Comparison of ENCODE assay signal across 26 mouse cellular contexts in the genomic region with DNA sequence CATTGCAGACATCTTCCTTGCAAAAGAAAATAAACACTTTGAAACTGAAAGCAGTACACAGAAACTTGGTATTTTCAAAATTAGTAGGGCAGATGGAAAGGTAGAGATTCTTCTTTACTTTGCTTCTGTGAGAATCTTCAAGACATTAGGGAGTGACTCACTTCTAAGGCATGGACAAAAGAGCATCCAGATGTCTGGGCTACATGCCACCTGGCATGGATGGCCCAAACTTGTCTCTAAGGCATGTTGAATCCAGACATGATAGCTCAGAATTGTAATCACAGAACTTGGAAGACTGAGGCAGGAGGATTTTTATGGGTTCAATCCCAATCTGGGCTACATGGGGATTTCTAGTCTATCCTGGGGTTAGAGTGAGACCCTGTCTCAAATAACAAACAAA. TPM values are rescaled to one million over a fixed set of nuclear protein-coding genes. Genes with fewer than 3 reads are reported as not detected.
DNase-seq lines count a peak whose midpoint lies in the region; TF ChIP-seq lines count a peak whose summit lies in the region.
"Had no signal": no experiment of that assay in that cellular context is flagged by ENCODE, and none has a peak within 500 bp of the region (broad histone marks: within the 10 kb centered on the region; RNA-seq: fewer than 3 reads in every experiment).

No protein-coding gene starts in this region.

- no peaks in the 10 kb centered on the region for H3K36me3 ChIP-seq in C2C12 (ENCODE audit: control insufficient read depth, insufficient read depth)
- H3K36me3 ChIP-seq: embryonic facial prominence, embryonic 10.5 days; G1E; heart, embryonic 15.5 days; hindbrain, embryonic 13.5 days had no signal

- DNase-seq in gastrocnemius, adult 18-20 months (ENCODE audit: low spot score): peak; percentile 6
- peak; percentile 6 for DNase-seq in gastrocnemius, postnatal 25 days
- DNase-seq in kidney, postnatal 25 days: no peak
- no peak for DNase-seq in spleen, adult 12 weeks (ENCODE audit: low spot score)
- DNase-seq in adrenal gland, adult 8-10 months: no peak
- DNase-seq: adrenal gland, adult 2 months; adrenal gland, postnatal 36 days; cerebellum, adult 2 months; cerebellum, postnatal 10 days; forebrain, postnatal 0 days; heart, adult 18-20 months; heart, postnatal 14 days had no signal

- H3K79me2 ChIP-seq in C2C12 (ENCODE audit: control insufficient read depth, insufficient read depth): no peaks in the 10 kb centered on the region

- TF ChIP-seq CTCF in C2C12 (IDR thresholded peaks at IDR 0.05; ENCODE audit: control insufficient read depth, insufficient read depth, insufficient read length): no peak

- no peak overlapping the region for H3ac ChIP-seq in C2C12 (ENCODE audit: control insufficient read depth, insufficient read length, low read depth)

- H3K4me3 ChIP-seq in C2C12 (ENCODE audit: insufficient read depth, poor library complexity, severe bottlenecking): no peak overlapping the region
- H3K4me3 ChIP-seq: embryonic facial prominence, embryonic 10.5 days; forebrain, embryonic 13.5 days; heart, embryonic 15.5 days; hindbrain, embryonic 13.5 days had no signal

- H3K27me3 ChIP-seq in C2C12 (ENCODE audit: control insufficient read depth, insufficient read depth, insufficient read length): no peaks in the 10 kb centered on the region
- H3K27me3 ChIP-seq: forebrain, embryonic 13.5 days; heart, embryonic 15.5 days; hindbrain, embryonic 13.5 days had no signal

- H3K79me3 ChIP-seq in C2C12 (ENCODE audit: low read depth): no peaks in the 10 kb centered on the region

TF ChIP-seq in C2C12, 6 proteins besides CTCF, POLR2A, EP300 and RAD21:
- TF ChIP-seq USF1 (IDR thresholded peaks at IDR 0.05; ENCODE audit: low read depth) (no peak), MYOG (IDR thresholded peaks at IDR 0.05; ENCODE audit: control insufficient read depth, extremely low read depth, insufficient read length) (no peak), MYOD1 (IDR thresholded peaks at IDR 0.05; ENCODE audit: control insufficient read depth, insufficient read length, low read depth) (no peak), FOSL1 (IDR thresholded peaks at IDR 0.05; ENCODE audit: insufficient read depth, low read length, poor library complexity, severe bottlenecking) (peak; percentile 20), MAX (IDR thresholded peaks at IDR 0.05) (no peak), CEBPB (IDR thresholded peaks at IDR 0.05; ENCODE audit: low read depth) (no peak)

RNA-seq across cellular contexts. Expression of a gene that starts 58.4 kb away (rescaled TPM):
- 0.14 TPM for polyA plus RNA-seq in C2C12 (2012; fragmentation: generic; extraction: Trizol)
- total RNA-seq in gastrocnemius, adult 18-20 months (2021): not detected
- not detected for total RNA-seq in gastrocnemius, postnatal 25 days (2021)
- total RNA-seq in adrenal gland, adult 8-10 months (2022): not detected
- total RNA-seq: adrenal gland, adult 2 months; adrenal gland, postnatal 36 days; forebrain, postnatal 0 days; G1E; gastrocnemius, adult 8-10 months; heart, adult 18-20 months; heart, postnatal 14 days; hematopoietic stem cell, adult 5-6 weeks; hindbrain, postnatal 0 days had no signal
- polyA plus RNA-seq: activated CD4-positive, CD25-positive, alpha-beta regulatory T cell, adult 4 months; adrenal gland, adult 2 months; CD4-positive, CD25-positive, alpha-beta regulatory T cell, adult 4 months; cerebellum, adult 2 months; embryonic facial prominence, embryonic 10.5 days; embryonic facial prominence, embryonic 14.5 days; forebrain, embryonic 13.5 days; forebrain, postnatal 0 days; G1E; heart, embryonic 11.5 days; heart, embryonic 15.5 days; hindbrain, embryonic 13.5 days; hindbrain, postnatal 0 days; intestine, embryonic 14.5 days had no signal

Comparison
In these comparisons a context has a peak if more than half of its experiments do, and no peak if none do; other contexts are left out.
1. DNase-seq: peak in gastrocnemius, adult 18-20 months (single experiment) and gastrocnemius, postnatal 25 days (single experiment); none in kidney, postnatal 25 days (0 of 2), spleen, adult 12 weeks (single experiment) and adrenal gland, adult 8-10 months (single experiment).